Mouse (Mus musculus): Measurements from ENCODE around the gene Atg16l2.

DNA sequence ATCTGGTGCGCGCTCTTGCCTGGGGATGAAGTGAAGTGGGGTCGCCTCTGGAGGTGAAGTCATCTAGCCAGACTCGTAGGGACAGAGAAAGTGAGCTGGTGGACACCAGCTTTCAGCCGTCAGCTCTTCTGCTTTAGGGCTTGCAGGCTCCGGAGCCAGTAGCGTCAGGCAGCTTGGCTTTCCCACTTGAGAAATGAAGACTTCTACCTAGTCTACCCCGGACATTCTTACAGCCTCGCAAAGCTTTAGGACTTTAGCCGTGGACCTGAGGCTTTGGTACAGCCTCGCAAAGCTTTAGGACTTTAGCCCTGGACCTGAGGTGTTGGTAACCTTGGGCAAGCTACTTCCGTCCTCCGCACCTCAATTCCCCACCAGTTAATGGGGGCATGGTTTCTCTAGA lies 46.3 kb upstream of the Atg16l2 start:
- TF ChIP-seq CTCF (IDR thresholded peaks at IDR 0.05; ENCODE audit: control insufficient read depth, insufficient read depth, insufficient read length) = no peak
- TF ChIP-seq USF1 (IDR thresholded peaks at IDR 0.05; ENCODE audit: low read depth) = no peak
- TF ChIP-seq FOSL1 (IDR thresholded peaks at IDR 0.05; ENCODE audit: insufficient read depth, low read length, poor library complexity, severe bottlenecking) = no peak
- no peak for TF ChIP-seq MYOD1 (IDR thresholded peaks at IDR 0.05; ENCODE audit: control insufficient read depth, insufficient read length, low read depth)
- TF ChIP-seq MAX (IDR thresholded peaks at IDR 0.05) = no peak
- TF ChIP-seq MYOG (IDR thresholded peaks at IDR 0.05; ENCODE audit: control insufficient read depth, extremely low read depth, insufficient read length) = no peak

Measured in C2C12 (cell line).